Mouse (Mus musculus) kidney, adult 9 months (tissue): Measurements from ENCODE around the gene Gbgt1.
"Not testable (repeated sequence)": the region's sequence is repeated elsewhere in the genome, so short reads cannot be mapped to it uniquely, and the experiment has no call there.

Source experiments
- DNase-seq: peaks from one replicate; pipeline ENCODE4 v3.0.0; 2022

The Gbgt1 gene

GRCm38 (mm10) chr2:28504676-28505075 lies 8.0 kb downstream of the Gbgt1 start:
- DNase-seq = no peak

- no peak for DNase-seq
Measured at GRCm38 (mm10) chr2:28505795-28506194, 9.1 kb downstream of the Gbgt1 start, which contains the start of gene Gm10134. Gene Gm10134, plus strand, starts transcription at chr2:28506095.

GRCm38 (mm10) chr2:28506291-28506690 lies 9.6 kb downstream of the Gbgt1 start:
- no peak for DNase-seq

GRCm38 (mm10) chr2:28511600-28511999 lies 14.9 kb downstream of the Gbgt1 start:
- DNase-seq = not testable (repeated sequence)

DNA sequence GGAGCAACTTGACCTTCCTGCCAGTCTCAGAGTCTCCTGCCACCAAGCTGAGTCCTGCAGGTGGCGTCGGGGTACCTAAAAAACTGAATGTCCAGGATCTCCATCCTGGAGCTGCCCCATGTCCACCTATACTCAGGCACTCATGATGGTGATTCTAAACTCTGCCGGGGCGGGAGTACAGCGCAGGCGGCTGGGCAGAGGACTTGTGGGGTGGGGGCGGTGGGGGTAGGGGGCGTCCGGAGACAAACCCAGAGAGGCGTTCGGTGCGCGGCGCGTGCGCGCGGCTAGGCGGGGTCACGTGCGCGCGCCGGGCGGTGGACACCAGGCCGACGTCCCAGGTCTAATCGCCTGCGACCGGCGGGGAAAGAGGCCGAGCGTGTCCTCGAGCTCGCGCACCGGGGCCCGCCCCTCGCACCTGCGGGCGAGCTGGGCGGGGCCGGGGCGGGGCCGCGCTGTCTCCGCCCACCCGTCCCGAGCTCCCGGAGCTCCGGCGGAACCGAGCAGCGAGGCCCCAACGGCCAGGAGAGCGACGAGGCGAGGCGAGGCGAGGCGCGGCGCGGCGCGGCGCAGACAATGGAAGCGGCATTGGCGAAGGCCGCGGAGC lies 16.2 kb downstream of the Gbgt1 start, which contains the start of gene Ralgds:
Gene Ralgds (plus strand): TSS at position 328 of the 604 bp plus-strand sequence.
- peak; percentile 75 for DNase-seq

DNA sequence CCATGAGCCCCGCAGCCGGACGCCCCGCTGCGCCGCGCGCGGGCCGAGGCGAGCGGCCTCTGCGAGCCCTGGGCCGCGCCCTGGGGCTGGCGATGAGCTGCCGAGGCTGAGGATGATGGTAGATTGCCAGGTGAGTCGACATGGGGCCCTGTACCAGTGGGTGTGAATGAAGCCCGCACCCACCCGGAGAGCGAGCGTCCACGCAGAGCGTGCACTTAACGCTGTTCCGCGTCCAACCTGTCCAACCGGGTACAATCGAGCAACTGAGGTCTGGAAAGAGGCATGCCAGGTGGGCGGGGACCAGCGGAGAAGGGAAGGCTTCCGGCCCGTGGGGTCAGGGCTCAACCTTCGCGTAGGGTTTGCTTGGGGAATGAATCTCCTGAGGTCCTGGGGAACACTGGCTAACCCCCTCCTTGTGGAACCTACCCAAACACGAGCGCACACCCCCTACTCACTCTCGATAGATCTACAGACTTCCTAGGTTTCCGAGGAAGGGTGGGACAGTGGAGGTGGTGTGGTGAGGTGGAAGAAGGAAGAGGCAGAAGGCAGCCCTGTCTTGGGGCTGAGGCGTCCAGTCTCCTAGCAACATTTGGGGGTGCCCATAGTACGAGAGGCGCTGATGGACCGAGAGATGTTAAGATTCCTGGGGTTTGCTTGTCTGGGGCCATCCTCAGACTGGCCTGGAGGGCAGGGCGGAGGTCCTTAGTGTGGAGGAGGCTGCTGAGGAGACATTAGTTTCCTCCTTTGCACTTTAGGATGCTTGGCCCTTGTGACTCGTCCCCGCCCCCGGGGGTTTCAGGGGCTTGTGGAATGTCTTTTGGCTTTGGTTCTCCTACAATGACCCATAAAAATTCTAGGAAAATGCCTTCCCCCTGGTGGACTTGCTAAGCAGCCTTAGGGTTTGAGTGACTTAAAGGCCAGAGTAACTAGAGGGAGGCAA lies 17.0 kb downstream of the Gbgt1 start:
- DNase-seq = no peak

- peak; percentile 83 for DNase-seq
Measured at GRCm38 (mm10) chr2:28514489-28514888, 17.8 kb downstream of the Gbgt1 start.

- peak; percentile 91 for DNase-seq
Measured at GRCm38 (mm10) chr2:28517206-28517909, 20.7 kb downstream of the Gbgt1 start.

GRCm38 (mm10) chr2:28518231-28518630 lies 21.5 kb downstream of the Gbgt1 start:
- DNase-seq = no peak

DNA sequence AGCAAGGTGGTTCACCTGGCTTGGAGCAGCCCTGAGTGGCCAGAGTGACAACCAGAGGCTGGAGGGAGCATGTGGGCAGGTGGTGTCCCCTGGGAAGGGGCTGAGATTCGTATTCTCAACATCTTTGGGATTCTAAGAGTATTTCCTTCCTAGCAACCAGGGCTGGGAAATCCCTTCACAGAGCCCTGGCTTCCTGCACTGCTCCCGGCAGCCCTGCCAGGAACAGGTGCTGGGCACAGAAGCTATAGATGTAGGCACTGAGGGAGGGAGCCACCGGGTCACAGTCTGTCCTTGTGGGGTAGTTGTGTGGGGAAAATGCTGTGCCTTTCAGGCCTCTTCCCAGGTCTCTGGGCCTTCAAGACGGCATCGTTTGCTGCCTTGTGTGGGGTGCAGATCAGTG lies 23.9 kb downstream of the Gbgt1 start:
- DNase-seq = no peak

DNA sequence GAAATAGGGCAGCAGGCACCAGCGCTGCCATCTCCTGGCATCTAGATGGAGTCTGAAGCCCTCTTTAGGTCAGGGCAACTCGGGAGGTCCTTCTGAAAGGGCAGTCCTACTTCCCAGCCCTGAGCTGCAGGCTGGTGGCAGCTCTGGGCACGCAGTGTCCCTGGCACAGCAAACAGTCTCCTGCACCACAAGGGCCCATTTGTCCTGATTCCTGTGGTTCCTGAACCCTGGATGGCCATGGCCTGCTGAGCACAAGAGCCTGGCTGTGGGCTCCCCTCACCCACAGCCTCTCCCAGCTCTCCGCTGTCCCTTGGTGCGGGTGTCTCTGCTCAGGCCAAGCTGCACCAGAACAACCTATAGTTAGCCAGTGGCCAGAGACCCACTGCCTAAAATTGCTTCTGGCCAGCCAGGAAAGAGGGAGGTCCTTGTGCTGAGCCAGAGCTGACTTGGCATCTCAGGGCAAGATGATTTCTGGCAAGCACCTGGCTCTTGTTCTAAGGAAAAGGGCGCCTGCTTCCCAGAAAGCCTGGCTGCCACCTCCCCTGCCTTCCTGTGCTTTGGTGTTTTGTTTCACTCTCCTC lies 25.0 kb downstream of the Gbgt1 start:
- DNase-seq = no peak

GRCm38 (mm10) chr2:28522166-28522565 lies 25.5 kb downstream of the Gbgt1 start:
- peak; percentile 74 for DNase-seq

GRCm38 (mm10) chr2:28523643-28524117 lies 27.0 kb downstream of the Gbgt1 start:
- DNase-seq = peak; percentile 95

DNA sequence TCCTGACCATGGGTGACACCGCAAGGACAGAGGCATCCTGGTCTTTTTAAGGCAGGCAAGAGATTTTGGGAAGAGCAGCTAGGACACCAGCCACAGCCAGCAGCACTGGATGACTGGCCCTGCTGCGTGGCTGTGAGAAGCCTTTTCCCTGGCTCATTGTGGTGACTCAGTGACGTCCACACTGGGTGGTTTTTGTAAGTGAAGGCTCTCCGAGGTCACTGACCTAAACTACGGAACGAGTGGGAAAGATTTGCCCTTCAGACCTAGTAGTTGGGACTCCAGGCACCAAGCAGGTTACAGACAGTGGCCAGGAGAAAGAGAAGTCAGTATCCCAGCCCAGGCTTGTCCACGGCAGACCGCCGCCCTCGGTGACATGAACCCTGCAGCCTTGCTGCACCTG lies 27.7 kb downstream of the Gbgt1 start:
- DNase-seq = no peak

GRCm38 (mm10) chr2:28525219-28525942 lies 28.7 kb downstream of the Gbgt1 start:
- DNase-seq = peak; percentile 69

DNA sequence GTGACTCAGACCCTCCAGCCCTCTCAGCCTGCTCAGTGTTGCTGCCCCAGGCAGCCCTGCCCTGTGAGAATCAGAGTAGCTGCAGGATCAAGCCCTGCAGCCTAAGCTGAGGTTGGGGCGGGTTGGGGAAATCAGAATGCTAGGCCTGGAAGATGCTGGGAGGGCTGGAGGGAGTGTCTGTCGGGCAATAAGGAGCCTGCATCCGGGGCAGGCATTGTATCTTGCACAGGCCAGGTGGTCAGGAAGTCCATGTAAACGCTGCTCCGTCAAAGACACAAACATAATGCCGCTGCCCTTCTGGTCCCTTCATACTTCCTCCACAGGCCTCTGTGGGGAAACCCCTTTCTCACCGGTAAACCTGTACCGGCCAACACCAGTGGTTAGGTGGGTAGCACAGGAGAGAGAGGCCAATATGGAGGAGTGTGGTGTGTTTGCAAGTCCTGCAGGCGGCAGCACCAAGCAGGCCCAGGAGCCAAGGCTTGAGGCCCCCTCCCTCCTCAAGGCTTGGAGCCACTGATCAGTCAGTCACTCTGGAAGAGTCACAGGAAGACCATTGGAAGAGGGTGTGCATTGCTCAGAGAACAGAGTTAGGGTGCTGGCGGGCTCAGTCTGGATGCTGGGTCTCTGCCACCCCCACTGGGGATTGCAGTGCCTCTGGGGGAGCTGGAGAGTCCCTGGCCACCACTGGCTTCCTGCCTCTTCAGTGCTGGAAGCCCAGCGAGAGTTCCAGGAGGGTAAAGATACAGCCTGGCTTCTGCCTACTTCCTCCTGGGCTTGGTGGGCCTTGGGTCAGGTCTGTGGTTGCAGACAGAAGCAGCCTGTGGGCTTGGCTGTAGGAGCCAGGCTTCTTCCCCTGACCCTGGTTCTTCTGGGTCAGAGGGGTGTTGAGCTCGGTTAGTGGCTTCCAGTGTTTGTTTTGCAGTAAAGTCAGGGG lies 29.5 kb downstream of the Gbgt1 start:
- DNase-seq = no peak

DNA sequence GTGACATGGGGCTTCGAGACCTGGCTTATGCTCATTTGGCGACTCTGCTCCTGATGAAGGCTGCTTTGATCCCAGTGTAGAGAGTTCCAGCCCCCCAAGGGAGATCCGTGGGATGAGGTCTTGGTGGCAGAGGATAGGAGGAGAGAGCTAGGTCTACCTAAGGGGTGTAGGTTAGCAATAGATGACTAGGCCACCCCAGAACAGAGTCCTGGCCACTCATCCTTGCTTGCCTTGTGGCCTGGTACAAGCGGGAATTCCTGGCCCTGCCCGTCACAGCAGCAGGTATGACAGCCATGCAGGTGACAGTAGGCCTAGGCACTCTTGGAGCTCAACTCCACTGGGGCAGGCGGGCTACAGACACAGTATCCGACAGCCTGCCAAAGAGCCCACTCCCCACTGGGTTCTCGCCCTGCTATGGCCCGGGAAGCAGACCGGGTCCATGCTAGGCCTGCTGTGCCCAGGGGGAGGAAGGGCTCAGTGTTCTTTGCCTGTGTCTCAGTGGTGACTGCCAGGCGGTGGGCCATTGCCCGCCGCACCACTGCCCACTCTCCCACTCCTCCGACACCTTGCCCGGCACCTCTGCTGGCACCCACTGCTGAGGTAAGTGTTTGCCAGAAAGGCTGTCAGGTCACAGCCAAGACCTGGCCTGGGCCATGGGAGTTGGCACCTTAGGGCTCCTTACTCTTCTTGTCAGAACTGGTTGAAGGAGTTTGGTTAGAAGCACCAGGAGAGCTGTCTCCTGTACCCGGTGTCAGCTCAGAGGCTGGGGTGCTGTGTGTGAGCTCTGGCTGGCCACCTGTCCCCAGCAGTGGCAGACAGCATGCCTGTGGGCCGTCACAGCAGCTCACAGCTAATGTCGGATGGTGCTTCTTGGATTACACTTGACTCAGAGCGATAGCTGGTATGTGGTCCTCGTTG lies 31.0 kb downstream of the Gbgt1 start:
- DNase-seq = no peak

- DNase-seq = no peak
Measured at GRCm38 (mm10) chr2:28528354-28528730, 31.7 kb downstream of the Gbgt1 start.

- no peak for DNase-seq
Measured at GRCm38 (mm10) chr2:28529856-28530255, 33.2 kb downstream of the Gbgt1 start.

DNA sequence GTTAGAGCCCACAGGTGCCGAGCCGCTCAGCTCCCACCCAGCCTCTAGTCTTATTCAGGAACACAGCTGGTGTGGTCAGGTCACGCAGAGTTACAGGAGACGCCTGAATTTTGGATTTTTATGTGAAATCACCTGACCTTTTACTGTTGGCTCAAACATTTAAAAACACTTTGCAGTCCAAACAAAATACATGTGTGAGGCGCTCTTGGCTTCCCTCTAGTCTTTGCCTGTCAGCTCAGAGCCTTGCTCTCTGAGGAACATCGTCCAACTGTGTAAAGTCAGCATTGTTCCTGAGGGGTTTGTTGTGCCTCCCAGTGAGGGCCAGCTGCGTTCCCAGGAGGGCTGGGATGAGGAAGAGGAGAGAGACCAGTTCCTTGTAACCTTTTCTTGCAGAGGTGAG lies 33.6 kb downstream of the Gbgt1 start:
- DNase-seq = no peak
